Mouse (Mus musculus) MEL (cell line): ENCODE results near the gene Med17. TPM values are rescaled to one million over a fixed set of nuclear protein-coding genes. Genes with fewer than 3 reads are reported as not detected.

ENCODE experiments used
- DNase-seq: peaks from one replicate; pipeline ENCODE4 v3.0.0; 2011; ENCODE audit warnings: low read depth, low spot score
- H3K27ac ChIP-seq: 2 replicates; pipeline ENCODE4 v1.5.1; 2012; ENCODE audit warnings: low read depth, mild to moderate bottlenecking, control low read depth, low read length, moderate library complexity; ENCODE audit not compliant: control insufficient read depth
- H3K27me3 ChIP-seq, 2 experiments: fragments of 150-350 bp in 1 of 2; sonication (generic) in 1 of 2; 2 replicates each; pipeline ENCODE4 v1.6.1; 2012; ENCODE audit warnings: low read length in 2 of 2, mild to moderate bottlenecking in 2 of 2, improper control_type of control experiment in 1 of 2, moderate library complexity in 1 of 2; ENCODE audit not compliant: insufficient read depth in 2 of 2, control insufficient read depth in 1 of 2
- H3K36me3 ChIP-seq, 2 experiments: 2 replicates each; pipeline ENCODE4 v1.6.1; 2012 to 2014; ENCODE audit warnings: low read length in 2 of 2, improper control_type of control experiment in 1 of 2, inconsistent platforms in 1 of 2, mild to moderate bottlenecking in 1 of 2; ENCODE audit not compliant: insufficient read depth in 2 of 2, control insufficient read depth in 1 of 2
- H3K4me1 ChIP-seq, 2 experiments: fragments of 150-350 bp in 1 of 2; sonication (generic) in 1 of 2; 2 replicates each; pipeline ENCODE4 v1.6.1; 2012; ENCODE audit warnings: low read length in 2 of 2, improper control_type of control experiment in 1 of 2, mild to moderate bottlenecking in 1 of 2; ENCODE audit not compliant: insufficient read depth in 2 of 2, control insufficient read depth in 1 of 2
- H3K4me3 ChIP-seq, 2 experiments: fragments of 150-350 bp in 1 of 2; sonication (generic) in 1 of 2; 2 replicates each; pipeline ENCODE4 v1.5.1; 2012; ENCODE audit warnings: low read depth in 2 of 2, low read length in 2 of 2, mild to moderate bottlenecking in 2 of 2, moderate library complexity in 2 of 2, control low read depth in 1 of 2, improper control_type of control experiment in 1 of 2; ENCODE audit not compliant: control insufficient read depth in 1 of 2, insufficient read depth in 1 of 2
- H3K79me2 ChIP-seq: 2 replicates; pipeline ENCODE4 v1.6.1; 2012; ENCODE audit warnings: mild to moderate bottlenecking, low read length, moderate library complexity; ENCODE audit not compliant: control insufficient read depth, poor library complexity, insufficient read depth
- H3K9ac ChIP-seq: 2 replicates; pipeline ENCODE4 v1.6.1; 2012; ENCODE audit warnings: low read depth, mild to moderate bottlenecking, control low read depth, low read length, moderate library complexity; ENCODE audit not compliant: control insufficient read depth, poor library complexity, severe bottlenecking
- H3K9me3 ChIP-seq: fragments of 150-350 bp; sonication (generic); replicated peaks from 2 replicates; pipeline ENCODE4 v1.6.1; 2012; ENCODE audit warnings: mild to moderate bottlenecking, low read length, improper control_type of control experiment, moderate library complexity; ENCODE audit not compliant: insufficient read depth
- BHLHE40 ChIP-seq: IDR thresholded peaks from 2 replicates; pipeline ENCODE4 v1.6.1; 2012; ENCODE audit warnings: low read depth, mild to moderate bottlenecking, inconsistent platforms, low read length, improper control_type of control experiment, borderline replicate concordance
- CHD1 ChIP-seq: IDR thresholded peaks from 2 replicates; pipeline ENCODE4 v1.6.1; 2012; ENCODE audit warnings: low read depth, mild to moderate bottlenecking, inconsistent platforms, low read length, improper control_type of control experiment
- CHD2 ChIP-seq: IDR thresholded peaks from 2 replicates; pipeline ENCODE4 v1.6.1; 2011; ENCODE audit warnings: low read length, improper control_type of control experiment
- CTCF ChIP-seq, 3 experiments: IDR thresholded peaks in 2 of 3; conservative IDR thresholded peaks in 1 of 3; 2 replicates each; pipeline ENCODE4 v1.5.1; 2011 to 2012; ENCODE audit warnings: low read length in 3 of 3, low read depth in 2 of 3, mild to moderate bottlenecking in 2 of 3, improper control_type of control experiment in 1 of 3, inconsistent platforms in 1 of 3, mixed read lengths in 1 of 3, moderate library complexity in 1 of 3; ENCODE audit not compliant: control insufficient read depth in 1 of 3, insufficient read depth in 1 of 3, poor library complexity in 1 of 3, severe bottlenecking in 1 of 3
- E2F4 ChIP-seq: IDR thresholded peaks from 2 replicates; pipeline ENCODE4 v1.6.1; 2011; ENCODE audit warnings: low read depth, low read length, improper control_type of control experiment, borderline replicate concordance
- ELF1 ChIP-seq: IDR thresholded peaks from 2 replicates; pipeline ENCODE4 v1.6.1; 2014; ENCODE audit warnings: low read depth, mild to moderate bottlenecking, inconsistent platforms, low read length, improper control_type of control experiment, moderate library complexity
- ETS1 ChIP-seq: IDR thresholded peaks from 2 replicates; pipeline ENCODE4 v1.6.1; 2012; ENCODE audit warnings: low read depth, mild to moderate bottlenecking, inconsistent platforms, low read length, improper control_type of control experiment, moderate library complexity
- HCFC1 ChIP-seq: IDR thresholded peaks from 2 replicates; pipeline ENCODE4 v1.6.1; 2012; ENCODE audit warnings: low read depth, mild to moderate bottlenecking, inconsistent platforms, low read length, improper control_type of control experiment, moderate library complexity
- MXI1 ChIP-seq: IDR thresholded peaks from 2 replicates; pipeline ENCODE4 v1.6.1; 2011; ENCODE audit warnings: mild to moderate bottlenecking, low read depth, low read length, improper control_type of control experiment
- MYB ChIP-seq: IDR thresholded peaks from 2 replicates; pipeline ENCODE4 v1.6.1; 2011; ENCODE audit warnings: mild to moderate bottlenecking, low read depth, low read length, improper control_type of control experiment
- POLR2A ChIP-seq, 2 experiments: IDR thresholded peaks; 2 replicates each; pipeline ENCODE4 v1.6.1; 2011 to 2012; ENCODE audit warnings: low read length in 2 of 2, mild to moderate bottlenecking in 2 of 2, control low read depth in 1 of 2, improper control_type of control experiment in 1 of 2, low read depth in 1 of 2, moderate library complexity in 1 of 2; ENCODE audit not compliant: control insufficient read depth in 1 of 2, insufficient read depth in 1 of 2, poor library complexity in 1 of 2
- POLR2AphosphoS2 ChIP-seq: IDR thresholded peaks from 2 replicates; pipeline ENCODE4 v1.6.1; 2011; ENCODE audit warnings: low read length, improper control_type of control experiment
- RAD21 ChIP-seq: IDR thresholded peaks from 2 replicates; pipeline ENCODE4 v1.6.1; 2011; ENCODE audit warnings: mild to moderate bottlenecking, low read depth, low read length, improper control_type of control experiment
- RCOR1 ChIP-seq: IDR thresholded peaks from 2 replicates; pipeline ENCODE4 v1.6.1; 2012; ENCODE audit warnings: low read depth, mild to moderate bottlenecking, inconsistent platforms, low read length, improper control_type of control experiment
- TAL1 ChIP-seq: IDR thresholded peaks from 2 replicates; pipeline ENCODE4 v1.6.1; 2012; ENCODE audit warnings: mild to moderate bottlenecking, inconsistent platforms, low read length, moderate library complexity, mixed read lengths
- TBP ChIP-seq: IDR thresholded peaks from 2 replicates; pipeline ENCODE4 v1.8.0; 2011; ENCODE audit warnings: low read depth, low read length, improper control_type of control experiment
- UBTF ChIP-seq: IDR thresholded peaks from 2 replicates; pipeline ENCODE4 v1.6.1; 2012; ENCODE audit warnings: low read depth, mild to moderate bottlenecking, inconsistent platforms, low read length, improper control_type of control experiment, moderate library complexity, borderline replicate concordance; ENCODE audit not compliant: insufficient read depth
- USF1 ChIP-seq: IDR thresholded peaks from 2 replicates; pipeline ENCODE4 v1.6.1; 2014; ENCODE audit warnings: low read depth, mild to moderate bottlenecking, inconsistent platforms, low read length, improper control_type of control experiment, moderate library complexity
- polyA plus RNA-seq, 2 experiments: library from polyadenylated mRNA; stranded (reverse) in 1 of 2; unstranded in 1 of 2; fragments of >175 nt in 1 of 2; fragments of >200 nt in 1 of 2; gene quantifications; 2 replicates each; pipeline versions ENCODE4 v1.2.1 to v1.2.4; 2012; ENCODE audit warnings: low replicate concordance in 2 of 2, low read depth in 1 of 2; ENCODE audit not compliant: insufficient read length in 2 of 2, insufficient read depth in 1 of 2, missing spikeins in 1 of 2
- total RNA-seq: library from RNA; depleted of rRNA; stranded (reverse); fragments of 300-350 nt; gene quantifications from 2 replicates; pipeline ENCODE4 v1.2.3, GENCODE M21; 2012

Med17 gene
- total and polyA plus RNA-seq, 3 experiments, result 175 to 478 (median 185) TPM

GRCm38 (mm10) chr9:15254501-15254900 is 25.2 kb downstream of the Med17 start:
- Histone ChIP-seq H3K27me3 (no peaks in the 10 kb centered on the region), H3K4me1 (peaks cover 0 to 10% of the 10 kb centered on the region in 2 experiments; a peak in 2 of 4 replicates), H3K4me3 (no peak overlapping the region), H3K9ac (no peak overlapping the region), H3K36me3 (peaks cover 0 to 11% of the 10 kb centered on the region in 2 experiments; a peak in 3 of 4 replicates), H3K79me2 (no peaks in the 10 kb centered on the region), H3K27ac (no peak overlapping the region), H3K9me3 (no peaks in the 10 kb centered on the region)
- TF ChIP-seq POLR2A (IDR thresholded peaks at IDR 0.05; ENCODE audit: control insufficient read depth in 1 of 2, insufficient read depth in 1 of 2, low read depth in 1 of 2, low read length in 2 of 2, poor library complexity in 1 of 2) (no peak), RCOR1 (no peak), TAL1 (no peak), MYB (no peak), CHD2 (no peak), ELF1 (no peak), CHD1 (no peak), E2F4 (no peak), POLR2AphosphoS2 (no peak), RAD21 (no peak), TBP (no peak)
- no peak for DNase-seq

- Histone ChIP-seq H3K9ac (no peak overlapping the region), H3K79me2 (no peaks in the 10 kb centered on the region), H3K36me3 (peaks cover 0 to 13% of the 10 kb centered on the region in 2 experiments; a peak in 2 of 4 replicates), H3K4me1 (peaks cover 0 to 14% of the 10 kb centered on the region in 2 experiments; a peak in 2 of 4 replicates), H3K27me3 (no peaks in the 10 kb centered on the region), H3K9me3 (no peaks in the 10 kb centered on the region), H3K4me3 (no peak overlapping the region), H3K27ac (no peak overlapping the region)
- no peak for TF ChIP-seq UBTF
- TF ChIP-seq CTCF (IDR thresholded peaks at IDR 0.05 in 2 of 3, conservative IDR thresholded peaks at IDR 0.05 in 1 of 3; ENCODE audit: control insufficient read depth in 1 of 3, insufficient read depth in 1 of 3, low read depth in 2 of 3, low read length in 3 of 3, poor library complexity in 1 of 3, severe bottlenecking in 1 of 3), result no peak
- TF ChIP-seq BHLHE40, result no peak
- no peak for TF ChIP-seq MXI1
- no peak for TF ChIP-seq TAL1
- no peak for TF ChIP-seq USF1
- TF ChIP-seq POLR2A (IDR thresholded peaks at IDR 0.05; ENCODE audit: control insufficient read depth in 1 of 2, insufficient read depth in 1 of 2, low read depth in 1 of 2, low read length in 2 of 2, poor library complexity in 1 of 2), result no peak
- no peak for TF ChIP-seq E2F4
- no peak for TF ChIP-seq ETS1
- no peak for TF ChIP-seq HCFC1
- DNase-seq, result no peak
Observed at GRCm38 (mm10) chr9:15252196-15252595, 27.5 kb downstream of the Med17 start.
